Mouse (Mus musculus): Measurements from ENCODE around the gene Med12l. TPM values are rescaled to one million over a fixed set of nuclear protein-coding genes. Genes with fewer than 3 reads are reported as not detected.

Gene Med12l
- polyA plus RNA-seq, 1 experiment from 2014 or later, result 5.5 TPM

- Histone ChIP-seq H3K4me2 (ENCODE audit: low read depth, low read length, severe bottlenecking) (no peak overlapping the region), H3K27ac (ENCODE audit: low read depth, low read length) (no peak overlapping the region), H3K4me3 (ENCODE audit: low read depth, low read length) (no peak overlapping the region), H3K9me3 (ENCODE audit: control insufficient read depth, low read length) (no peaks in the 10 kb centered on the region), H3K9ac (ENCODE audit: low read length) (no peak overlapping the region), H3K36me3 (ENCODE audit: control insufficient read depth, insufficient read depth, low read length) (no peaks in the 10 kb centered on the region), H3K4me1 (replicated peaks; ENCODE audit: control insufficient read depth, insufficient read depth, low read length) (peaks cover 5% of the 10 kb centered on the region), H3K27me3 (ENCODE audit: control insufficient read depth, insufficient read depth, low read length) (no peaks in the 10 kb centered on the region)
- DNase-seq (ENCODE audit: low spot score) (no peak), ATAC-seq (replicated peaks; ENCODE audit: low FRiP score) (no peak)
- WGBS, result 70% methylated on average over 5 of the region's 5 CpGs
Observed at GRCm38 (mm10) chr3:59260745-59261144, 255.1 kb downstream of the Med12l start.

DNA sequence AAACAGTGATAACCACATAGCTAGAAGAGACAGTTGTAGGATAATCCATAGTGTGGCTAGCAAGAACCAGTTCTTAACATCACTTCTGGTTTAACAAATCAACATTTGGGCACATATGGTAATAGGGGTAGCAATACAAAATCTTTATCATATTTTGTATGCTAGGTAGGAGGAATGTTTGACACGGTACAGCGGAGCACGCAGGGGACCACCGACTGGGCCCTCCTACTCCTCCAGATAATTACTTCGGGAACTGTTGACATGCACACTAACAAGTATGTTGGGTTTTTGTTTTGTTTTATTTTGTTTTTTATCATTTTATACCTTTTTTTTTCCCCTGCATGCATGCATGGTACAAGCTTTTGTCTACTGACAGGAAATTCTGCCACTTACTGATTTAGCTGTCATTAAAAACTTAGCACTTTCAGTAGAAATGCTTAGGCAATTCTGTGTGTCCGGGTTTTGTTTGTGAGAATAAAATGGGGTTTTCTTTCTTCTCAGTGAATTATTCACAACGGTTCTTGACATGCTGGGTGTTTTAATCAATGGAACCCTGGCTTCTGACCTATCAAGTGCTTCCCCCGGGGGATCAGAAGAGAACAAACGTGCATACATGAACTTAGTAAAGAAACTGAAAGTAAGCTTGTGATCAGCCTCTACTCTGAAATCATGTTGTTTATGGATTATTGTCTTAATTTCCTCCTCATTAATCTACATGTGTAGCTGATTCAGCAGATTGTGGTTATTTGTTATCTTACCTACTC lies 256.3 kb downstream of the Med12l start:
- ATAC-seq (replicated peaks; ENCODE audit: low FRiP score) (peak; percentile 55), DNase-seq (ENCODE audit: low spot score) (no peak)
- Histone ChIP-seq H3K4me2 (ENCODE audit: low read depth, low read length, severe bottlenecking) (0 out of 2 replicates have a peak overlapping the region, but pooled peaks have one; percentile 5), H3K36me3 (ENCODE audit: control insufficient read depth, insufficient read depth, low read length) (no peaks in the 10 kb centered on the region), H3K27ac (ENCODE audit: low read depth, low read length) (no peak overlapping the region), H3K4me1 (replicated peaks; ENCODE audit: control insufficient read depth, insufficient read depth, low read length) (peaks cover 5% of the 10 kb centered on the region), H3K4me3 (ENCODE audit: low read depth, low read length) (no peak overlapping the region), H3K9me3 (ENCODE audit: control insufficient read depth, low read length) (no peaks in the 10 kb centered on the region), H3K9ac (ENCODE audit: low read length) (no peak overlapping the region), H3K27me3 (ENCODE audit: control insufficient read depth, insufficient read depth, low read length) (no peaks in the 10 kb centered on the region)
- 33% methylated on average over 9 of the region's 9 CpGs for WGBS

DNA sequence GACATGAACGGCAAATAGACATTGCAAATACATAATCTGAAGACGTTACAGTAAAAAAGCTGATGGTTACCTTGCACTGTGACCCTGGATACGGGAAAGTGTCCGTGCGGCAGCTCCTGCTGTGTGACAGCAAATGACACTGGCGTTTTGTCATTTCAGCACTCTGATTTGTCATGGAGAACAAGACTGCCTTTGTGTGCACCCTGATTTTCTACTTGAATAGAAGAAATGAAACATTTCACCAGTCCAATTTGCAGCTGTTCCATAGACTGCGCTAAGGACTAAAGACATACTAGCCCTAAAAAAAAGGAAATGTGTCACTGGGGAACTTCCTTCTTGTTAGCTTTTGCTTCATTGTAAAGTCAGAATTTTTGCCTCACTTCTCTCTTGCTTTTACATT lies 257.1 kb downstream of the Med12l start, which contains the start of gene P2ry12:
Gene P2ry12, minus strand, starts transcription at position 168 of the 400 bp plus-strand sequence.
- DNase-seq (ENCODE audit: low spot score), result no peak
- no peak within 1 kb of the TSS for H3K27ac ChIP-seq (ENCODE audit: low read depth, low read length)
- WGBS, result 18% methylated on average over 7 of the region's 7 CpGs
- H3K36me3 ChIP-seq (ENCODE audit: control insufficient read depth, insufficient read depth, low read length), result no peaks in the 10 kb centered on the region
- peaks cover 5% of the 10 kb centered on the region for H3K4me1 ChIP-seq (replicated peaks; ENCODE audit: control insufficient read depth, insufficient read depth, low read length)
- ATAC-seq (replicated peaks; ENCODE audit: low FRiP score), result peak; percentile 29; the same call in 1 of the 2 replicates
- no peaks in the 10 kb centered on the region for H3K9me3 ChIP-seq (ENCODE audit: control insufficient read depth, low read length)
- H3K4me2 ChIP-seq (ENCODE audit: low read depth, low read length, severe bottlenecking), result 0 out of 2 replicates have a peak within 1 kb of the TSS, but pooled peaks have one; percentile 5
- H3K27me3 ChIP-seq (ENCODE audit: control insufficient read depth, insufficient read depth, low read length), result no peaks in the 10 kb centered on the region
- no peak within 1 kb of the TSS for H3K9ac ChIP-seq (ENCODE audit: low read length)
- H3K4me3 ChIP-seq (ENCODE audit: low read depth, low read length), result no peak within 1 kb of the TSS

DNA sequence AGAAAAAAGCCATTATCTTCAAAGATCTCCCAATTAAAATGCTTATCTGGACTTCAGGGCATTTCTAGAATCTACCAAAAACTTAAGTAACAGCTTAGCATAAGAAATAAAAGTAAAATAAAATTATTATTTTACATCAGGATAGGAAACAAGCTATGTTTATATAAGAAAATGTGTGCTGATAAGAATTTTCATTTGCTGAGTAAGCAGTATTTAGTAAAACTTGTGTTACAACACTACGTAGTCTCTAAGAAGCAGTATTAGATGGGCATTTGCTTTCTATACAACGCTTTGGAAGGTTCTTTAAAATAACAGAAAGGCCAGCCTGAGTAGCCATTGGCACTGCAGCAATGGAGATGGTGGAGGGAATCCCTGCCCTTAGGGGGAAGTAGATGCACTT lies 257.8 kb downstream of the Med12l start:
- no peak overlapping the region for H3K27ac ChIP-seq (ENCODE audit: low read depth, low read length)
- no peak overlapping the region for H3K4me3 ChIP-seq (ENCODE audit: low read depth, low read length)
- H3K4me1 ChIP-seq (replicated peaks; ENCODE audit: control insufficient read depth, insufficient read depth, low read length), result peaks cover 5% of the 10 kb centered on the region
- DNase-seq (ENCODE audit: low spot score) (no peak), ATAC-seq (replicated peaks; ENCODE audit: low FRiP score) (no peak)
- H3K36me3 ChIP-seq (ENCODE audit: control insufficient read depth, insufficient read depth, low read length), result no peaks in the 10 kb centered on the region
- no peak overlapping the region for H3K4me2 ChIP-seq (ENCODE audit: low read depth, low read length, severe bottlenecking)
- H3K9ac ChIP-seq (ENCODE audit: low read length), result no peak overlapping the region
- no peaks in the 10 kb centered on the region for H3K9me3 ChIP-seq (ENCODE audit: control insufficient read depth, low read length)
- WGBS, result 91% methylated on average over 2 of the region's 2 CpGs
- H3K27me3 ChIP-seq (ENCODE audit: control insufficient read depth, insufficient read depth, low read length), result no peaks in the 10 kb centered on the region

GRCm38 (mm10) chr3:59263988-59264387 lies 258.4 kb downstream of the Med12l start:
- ATAC-seq (replicated peaks; ENCODE audit: low FRiP score) (no peak), DNase-seq (ENCODE audit: low spot score) (no peak)
- no peaks in the 10 kb centered on the region for H3K27me3 ChIP-seq (ENCODE audit: control insufficient read depth, insufficient read depth, low read length)
- no peak overlapping the region for H3K27ac ChIP-seq (ENCODE audit: low read depth, low read length)
- 87% methylated on average over 3 of the region's 3 CpGs for WGBS
- H3K9ac ChIP-seq (ENCODE audit: low read length), result no peak overlapping the region
- no peaks in the 10 kb centered on the region for H3K9me3 ChIP-seq (ENCODE audit: control insufficient read depth, low read length)
- H3K4me2 ChIP-seq (ENCODE audit: low read depth, low read length, severe bottlenecking), result no peak overlapping the region
- peaks cover 5% of the 10 kb centered on the region for H3K4me1 ChIP-seq (replicated peaks; ENCODE audit: control insufficient read depth, insufficient read depth, low read length)
- H3K4me3 ChIP-seq (ENCODE audit: low read depth, low read length), result no peak overlapping the region
- no peaks in the 10 kb centered on the region for H3K36me3 ChIP-seq (ENCODE audit: control insufficient read depth, insufficient read depth, low read length)

DNA sequence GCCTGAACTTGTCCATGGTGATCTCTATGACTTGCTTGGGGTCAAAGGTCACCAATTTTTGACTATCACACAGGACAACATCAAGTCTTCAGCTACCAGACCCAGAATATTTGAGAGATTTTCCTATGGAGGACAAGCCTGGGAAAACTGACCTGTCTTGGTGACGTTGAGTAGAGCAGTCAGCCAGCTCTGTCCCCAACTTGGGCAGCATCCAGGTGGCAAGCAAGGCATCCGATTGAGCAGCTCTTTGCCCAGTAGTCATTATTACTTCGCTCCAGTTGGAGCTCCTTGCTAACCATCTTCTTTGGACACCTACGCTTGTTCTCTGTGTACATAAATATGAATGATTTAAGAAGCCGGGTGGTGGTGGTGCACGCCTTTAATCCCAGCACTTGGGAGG lies 265.2 kb downstream of the Med12l start:
- Histone ChIP-seq H3K9me3 (ENCODE audit: control insufficient read depth, low read length) (no peaks in the 10 kb centered on the region), H3K4me3 (ENCODE audit: low read depth, low read length) (no peak overlapping the region), H3K4me1 (replicated peaks; ENCODE audit: control insufficient read depth, insufficient read depth, low read length) (no peaks in the 10 kb centered on the region), H3K27me3 (ENCODE audit: control insufficient read depth, insufficient read depth, low read length) (no peaks in the 10 kb centered on the region), H3K9ac (ENCODE audit: low read length) (no peak overlapping the region), H3K36me3 (ENCODE audit: control insufficient read depth, insufficient read depth, low read length) (no peaks in the 10 kb centered on the region), H3K4me2 (ENCODE audit: low read depth, low read length, severe bottlenecking) (no peak overlapping the region), H3K27ac (ENCODE audit: low read depth, low read length) (no peak overlapping the region)
- ATAC-seq (replicated peaks; ENCODE audit: low FRiP score), result no peak
- DNase-seq (ENCODE audit: low spot score), result no peak
- WGBS, result 90% methylated on average over 6 of the region's 6 CpGs

- Histone ChIP-seq H3K4me3 (ENCODE audit: low read depth, low read length) (no peak overlapping the region), H3K4me1 (replicated peaks; ENCODE audit: control insufficient read depth, insufficient read depth, low read length) (peaks cover 4% of the 10 kb centered on the region; the same call in 1 of the 2 replicates), H3K4me2 (ENCODE audit: low read depth, low read length, severe bottlenecking) (no peak overlapping the region), H3K9me3 (ENCODE audit: control insufficient read depth, low read length) (no peaks in the 10 kb centered on the region), H3K27ac (ENCODE audit: low read depth, low read length) (peak overlapping the region; percentile 31; the same call in 1 of the 2 replicates), H3K36me3 (ENCODE audit: control insufficient read depth, insufficient read depth, low read length) (no peaks in the 10 kb centered on the region), H3K27me3 (ENCODE audit: control insufficient read depth, insufficient read depth, low read length) (no peaks in the 10 kb centered on the region), H3K9ac (ENCODE audit: low read length) (no peak overlapping the region)
- 5% methylated on average over 3 of the region's 3 CpGs for WGBS
- no peak for DNase-seq (ENCODE audit: low spot score)
- ATAC-seq (replicated peaks; ENCODE audit: low FRiP score), result peak; percentile 83
Observed at GRCm38 (mm10) chr3:59277502-59278253, 272.1 kb downstream of the Med12l start.

DNA sequence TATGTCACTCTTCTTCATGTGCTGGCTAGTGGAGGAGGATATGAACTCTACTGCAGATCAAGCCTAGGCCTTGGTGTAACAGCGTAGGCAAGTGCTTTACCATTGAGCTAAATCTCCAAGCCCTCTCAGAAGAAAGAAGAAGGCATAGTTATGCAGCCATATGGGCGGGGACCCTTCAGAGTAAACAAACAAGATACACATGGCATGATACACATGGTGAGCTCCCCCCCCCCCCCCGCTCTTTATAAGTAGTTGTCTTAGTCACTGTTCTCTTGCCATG lies 272.6 kb downstream of the Med12l start:
- Histone ChIP-seq H3K4me1 (replicated peaks; ENCODE audit: control insufficient read depth, insufficient read depth, low read length) (peaks cover 4% of the 10 kb centered on the region; the same call in 1 of the 2 replicates), H3K27ac (ENCODE audit: low read depth, low read length) (peak overlapping the region; percentile 31; the same call in 1 of the 2 replicates), H3K4me3 (ENCODE audit: low read depth, low read length) (no peak overlapping the region), H3K4me2 (ENCODE audit: low read depth, low read length, severe bottlenecking) (no peak overlapping the region), H3K9me3 (ENCODE audit: control insufficient read depth, low read length) (no peaks in the 10 kb centered on the region), H3K36me3 (ENCODE audit: control insufficient read depth, insufficient read depth, low read length) (no peaks in the 10 kb centered on the region), H3K27me3 (ENCODE audit: control insufficient read depth, insufficient read depth, low read length) (no peaks in the 10 kb centered on the region), H3K9ac (ENCODE audit: low read length) (no peak overlapping the region)
- ATAC-seq (replicated peaks; ENCODE audit: low FRiP score), result peak; percentile 24; the same call in 1 of the 2 replicates
- 89% methylated on average over 3 of the region's 3 CpGs for WGBS
- DNase-seq (ENCODE audit: low spot score), result no peak
